Mouse (Mus musculus): Measurements from ENCODE around the gene Thrap3.
A peak's percentile ranks its signal among the peaks of the same experiment; 100 is the strongest.

Gene Thrap3

DNA sequence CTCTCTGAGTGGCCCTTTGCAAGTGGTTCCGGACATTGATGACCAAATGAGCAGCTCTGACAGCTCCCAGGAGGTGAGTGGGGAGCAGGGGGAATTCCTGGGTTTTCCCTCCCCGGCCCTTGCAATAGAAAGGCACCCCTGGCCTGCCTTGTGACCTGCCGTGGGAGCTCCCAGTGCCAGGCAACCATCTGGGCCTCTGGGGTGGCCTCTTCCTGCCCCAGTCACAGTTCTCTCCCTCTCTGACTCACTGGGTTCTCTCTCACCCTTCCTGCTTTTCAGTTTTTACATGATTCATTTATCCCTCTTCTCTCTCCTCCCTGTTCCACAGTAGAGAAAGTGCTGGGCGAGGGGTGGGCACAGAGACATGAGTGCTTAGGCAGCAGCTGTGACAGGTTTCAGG lies 64.8 kb downstream of the Thrap3 start:
- DNase-seq: no peak

DNA sequence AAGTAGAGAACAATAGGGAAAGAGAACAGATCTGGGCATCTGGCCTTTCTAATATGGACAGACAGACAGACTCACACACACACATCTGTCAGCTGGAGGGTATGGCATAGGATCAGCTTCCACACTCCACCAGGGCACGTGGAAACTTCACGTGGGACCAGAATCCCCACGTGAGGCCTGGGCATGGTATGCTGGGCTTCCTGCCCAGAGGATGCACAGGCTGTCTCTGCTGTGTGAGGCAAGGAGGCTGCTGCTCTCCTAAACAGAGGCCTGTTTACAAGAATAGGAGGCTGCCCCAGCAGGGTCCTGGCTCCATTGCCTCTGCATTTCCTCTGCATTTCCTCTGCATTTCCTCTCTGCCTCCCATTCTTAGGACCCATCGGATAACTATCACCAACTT lies 67.9 kb downstream of the Thrap3 start:
- DNase-seq: no peak

DNA sequence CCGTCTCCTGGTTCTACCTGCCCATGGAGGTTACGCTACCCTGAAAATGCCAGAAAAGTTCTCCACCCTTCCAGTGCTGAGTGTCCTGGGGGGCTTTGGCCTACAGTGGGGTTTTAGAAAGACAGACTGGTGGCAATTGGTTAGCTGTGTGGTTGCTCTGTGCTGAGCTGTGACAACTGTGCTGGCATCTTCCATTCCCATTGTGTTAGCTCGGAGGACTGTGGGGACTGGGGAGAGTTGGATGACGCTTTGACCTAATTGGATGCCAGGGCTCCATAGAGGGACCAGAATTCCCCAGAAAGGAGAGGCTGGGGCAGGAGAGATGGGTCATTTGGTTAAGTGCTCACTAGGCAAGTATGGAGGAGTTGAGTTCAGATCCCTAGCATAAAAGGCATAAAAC lies 68.3 kb downstream of the Thrap3 start:
- no peak for DNase-seq

DNA sequence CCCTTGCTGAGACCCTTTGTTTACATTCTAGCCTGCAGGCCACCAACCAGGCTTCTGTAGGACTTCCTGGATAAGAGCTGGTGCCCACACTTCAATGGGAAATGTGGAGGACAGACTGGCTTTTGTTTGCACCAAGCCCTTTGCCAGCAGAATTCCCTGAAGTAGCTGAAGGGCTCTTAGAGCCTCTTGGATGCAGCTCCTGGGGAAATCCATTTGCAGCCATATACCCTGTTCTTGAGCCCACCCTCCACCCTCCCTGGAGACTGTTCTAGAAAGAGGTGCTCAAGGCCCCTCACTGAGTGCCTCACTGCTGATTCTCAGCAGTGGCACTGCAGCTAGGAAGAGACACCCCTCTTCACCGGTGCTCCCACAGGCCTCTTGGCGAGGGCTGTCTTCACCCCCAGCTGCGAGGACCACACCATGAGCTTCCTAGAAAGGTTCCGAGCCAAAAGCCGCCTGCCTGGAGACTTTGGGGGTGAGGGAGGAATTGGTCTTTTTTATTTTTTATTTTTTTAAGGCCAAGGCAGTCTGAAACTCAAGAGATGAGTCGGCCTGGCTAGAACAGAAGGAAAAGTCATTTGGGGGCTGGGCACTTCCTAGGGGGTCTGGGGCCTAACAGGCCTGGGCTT lies 69.8 kb downstream of the Thrap3 start:
- DNase-seq: no peak

DNA sequence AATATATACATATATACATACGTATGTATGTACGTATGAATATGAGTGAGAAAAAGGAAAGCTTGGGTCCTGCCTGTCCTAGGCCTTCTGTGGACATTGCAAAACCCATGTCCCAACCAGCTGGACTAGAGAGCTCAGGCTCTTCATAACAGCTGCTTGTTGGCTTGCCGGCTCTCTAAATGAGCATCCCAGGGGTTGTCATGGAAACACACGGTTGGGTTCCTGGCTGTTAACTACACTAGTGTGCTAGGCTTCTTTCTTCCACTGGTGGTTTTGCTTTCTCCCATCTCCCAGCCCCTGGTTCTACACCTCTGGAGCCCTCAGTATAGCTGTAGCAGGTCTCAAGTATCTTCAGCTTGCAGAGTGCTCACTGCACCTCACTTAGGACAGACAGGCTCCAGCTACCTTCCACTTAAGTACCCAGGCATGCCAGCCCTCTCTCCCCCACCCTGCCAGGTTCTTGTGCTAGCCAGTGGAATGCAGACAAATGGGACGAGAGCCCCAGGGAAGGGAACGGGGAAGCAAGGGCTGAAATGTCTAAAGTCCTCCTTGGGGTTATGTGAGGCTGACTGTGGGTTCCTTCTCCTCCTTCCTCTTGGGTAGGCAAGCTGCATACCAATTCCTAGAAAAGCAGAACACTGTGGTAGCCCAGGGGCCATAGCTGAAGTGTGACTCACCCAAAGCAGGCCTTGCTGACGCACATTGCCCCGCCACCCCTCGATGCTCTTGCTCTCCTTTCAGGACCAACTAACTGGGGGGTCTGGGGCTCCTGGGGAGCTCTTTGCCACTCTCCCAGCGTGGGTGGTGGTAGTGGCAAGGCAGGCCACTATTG lies 71.1 kb downstream of the Thrap3 start:
- peak; percentile 41 for DNase-seq

DNA sequence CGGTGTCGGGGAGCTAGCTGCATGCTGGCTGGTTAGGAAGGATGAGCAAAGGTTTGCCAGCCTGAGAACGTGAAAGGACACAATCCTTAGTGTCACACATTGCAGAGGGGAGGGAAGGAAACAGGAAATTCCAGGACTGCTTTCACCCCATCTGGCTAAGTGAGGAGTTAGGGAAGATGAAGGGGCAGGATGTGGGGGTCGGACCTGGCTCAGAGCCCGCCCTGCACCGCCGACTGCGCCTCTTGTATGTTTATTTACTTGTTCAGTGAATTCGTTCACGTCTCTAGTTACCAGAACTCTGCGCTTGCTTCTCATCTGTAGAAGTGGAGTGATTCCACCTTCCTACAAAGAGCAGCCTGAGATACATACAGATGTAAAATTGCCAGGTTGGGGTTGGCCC lies 72.1 kb downstream of the Thrap3 start:
- DNase-seq: no peak

DNA sequence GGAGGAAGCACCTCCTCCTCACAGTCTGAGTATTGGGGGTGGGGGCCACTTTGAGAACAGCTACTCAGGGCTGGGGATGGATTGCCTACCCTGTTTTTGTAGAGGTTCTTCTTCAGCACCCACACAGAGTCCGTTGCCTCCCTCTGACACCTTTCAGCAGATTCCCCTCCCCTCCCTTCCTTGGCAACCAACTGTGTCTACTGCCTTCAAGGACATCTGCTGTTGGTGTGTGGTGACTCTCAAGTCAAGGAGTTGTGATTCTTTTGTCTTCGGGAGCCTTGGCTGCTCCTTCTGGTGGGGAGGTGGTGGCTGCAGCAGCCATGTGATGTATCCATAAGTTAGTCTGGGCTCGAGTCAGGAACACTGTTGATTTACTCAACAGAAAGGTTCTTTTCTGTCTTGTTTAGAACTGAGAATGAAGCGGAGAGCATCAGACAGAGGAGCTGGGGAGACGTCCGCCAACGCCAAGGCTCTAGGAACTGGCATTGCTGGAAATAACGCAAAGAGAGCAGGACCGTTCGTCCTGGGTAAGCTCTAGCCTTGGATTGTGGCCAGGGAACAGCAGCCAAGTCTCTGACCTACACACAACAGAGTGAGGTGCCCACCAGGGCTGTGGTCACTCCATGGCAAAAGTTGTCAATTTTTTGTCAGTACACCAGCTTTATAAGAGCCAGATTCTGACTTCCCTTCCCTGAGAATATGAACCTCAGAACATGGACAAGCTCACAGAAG lies 79.1 kb downstream of the Thrap3 start:
- no peak for DNase-seq

DNA sequence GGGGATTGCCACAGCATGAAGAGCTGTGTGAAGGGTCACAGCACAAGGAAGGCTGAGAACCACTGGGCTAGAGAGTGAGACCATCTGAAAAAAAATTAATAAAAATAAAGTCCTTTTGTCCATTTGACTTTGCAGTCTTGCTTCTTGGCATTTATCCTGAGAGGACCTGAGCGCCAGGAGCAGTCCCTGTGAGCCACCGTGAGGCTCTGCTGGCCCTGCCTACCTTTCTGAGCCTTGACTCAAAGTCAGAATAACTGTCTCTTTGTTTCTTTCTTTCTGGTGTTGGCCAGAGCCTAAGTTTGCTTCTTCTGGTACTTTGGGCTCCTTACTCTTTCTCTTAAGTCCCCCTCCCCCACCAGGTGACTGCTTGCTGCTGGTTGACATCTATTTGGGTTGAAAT lies 82.1 kb downstream of the Thrap3 start:
- no peak for DNase-seq

DNA sequence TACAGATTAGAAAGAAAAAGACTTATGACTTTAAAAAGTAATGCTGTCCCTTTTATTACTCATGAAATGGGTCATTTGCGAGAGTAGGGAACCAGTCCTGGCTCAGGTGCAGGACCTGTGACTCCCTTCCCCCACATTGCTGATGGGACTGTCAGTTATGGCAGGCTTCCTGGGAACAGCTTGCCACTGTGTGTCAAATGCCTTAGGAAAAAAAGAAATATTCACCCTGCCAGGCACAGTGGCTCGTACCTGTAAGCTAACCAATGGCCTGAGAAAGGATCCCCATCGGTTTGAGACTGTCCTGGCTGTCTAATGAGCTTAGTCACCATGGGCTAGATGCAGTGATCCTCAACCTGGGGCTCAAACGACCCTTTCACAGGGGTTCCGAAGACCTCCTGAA lies 82.5 kb downstream of the Thrap3 start:
- no peak for DNase-seq

DNA sequence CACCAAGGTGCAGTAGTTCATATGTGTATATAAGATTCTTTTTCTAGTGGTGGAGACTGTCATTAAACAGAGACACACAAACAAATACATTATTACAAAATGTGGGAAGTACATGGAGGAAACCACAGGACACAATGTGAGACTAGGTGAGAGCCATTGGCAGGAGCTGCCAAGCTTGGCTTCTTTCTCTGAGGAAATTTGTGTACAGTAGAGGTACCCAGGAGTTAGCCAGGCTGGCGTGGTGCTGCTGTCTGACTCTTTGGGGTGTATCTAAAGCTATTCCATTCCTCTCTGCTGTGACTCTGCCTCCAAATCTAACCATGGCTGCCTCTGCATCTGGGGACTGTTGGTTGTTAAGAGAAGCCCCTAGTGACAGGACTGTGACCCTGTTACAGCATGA lies 83.5 kb downstream of the Thrap3 start:
- DNase-seq: no peak

DNA sequence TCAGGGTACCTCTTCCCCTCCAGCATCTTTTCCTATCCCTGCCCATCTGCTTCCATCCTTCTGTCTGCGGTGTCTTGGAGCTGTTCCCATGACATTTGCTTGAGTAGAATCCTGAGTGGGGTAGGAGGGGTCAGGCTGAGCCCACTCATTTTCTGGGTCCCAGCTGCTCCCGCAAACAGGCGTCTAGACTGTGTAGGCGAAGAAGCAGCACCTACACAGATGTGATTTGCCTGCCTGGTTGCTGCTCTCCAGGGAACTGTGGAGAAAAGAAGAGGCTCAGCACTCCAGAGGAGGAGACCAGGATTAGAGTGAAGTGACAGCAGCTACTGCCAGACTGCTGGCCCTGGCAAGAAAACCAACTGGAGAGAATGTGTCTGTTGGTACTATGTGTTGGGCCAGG lies 83.9 kb downstream of the Thrap3 start:
- DNase-seq: no peak

DNA sequence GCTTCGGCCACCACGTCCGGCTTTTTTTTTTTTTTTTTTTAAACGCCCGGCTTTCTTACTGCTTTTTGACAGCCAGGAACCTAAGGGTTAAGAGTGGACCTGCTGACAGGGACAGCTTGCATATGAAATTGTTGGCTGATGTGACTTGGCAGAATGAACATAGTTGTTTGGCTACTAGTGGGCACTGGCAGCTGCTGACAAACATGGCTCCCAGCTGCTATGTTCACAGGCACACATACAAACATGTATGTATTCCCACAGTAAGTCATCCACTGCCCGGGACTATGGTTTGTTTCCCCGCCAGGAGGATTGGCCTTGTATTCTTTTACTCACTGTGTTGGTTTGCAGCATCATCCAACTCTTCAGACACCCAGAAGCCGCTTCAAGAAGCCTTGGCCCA lies 85.4 kb downstream of the Thrap3 start:
- DNase-seq: peak; percentile 21

DNA sequence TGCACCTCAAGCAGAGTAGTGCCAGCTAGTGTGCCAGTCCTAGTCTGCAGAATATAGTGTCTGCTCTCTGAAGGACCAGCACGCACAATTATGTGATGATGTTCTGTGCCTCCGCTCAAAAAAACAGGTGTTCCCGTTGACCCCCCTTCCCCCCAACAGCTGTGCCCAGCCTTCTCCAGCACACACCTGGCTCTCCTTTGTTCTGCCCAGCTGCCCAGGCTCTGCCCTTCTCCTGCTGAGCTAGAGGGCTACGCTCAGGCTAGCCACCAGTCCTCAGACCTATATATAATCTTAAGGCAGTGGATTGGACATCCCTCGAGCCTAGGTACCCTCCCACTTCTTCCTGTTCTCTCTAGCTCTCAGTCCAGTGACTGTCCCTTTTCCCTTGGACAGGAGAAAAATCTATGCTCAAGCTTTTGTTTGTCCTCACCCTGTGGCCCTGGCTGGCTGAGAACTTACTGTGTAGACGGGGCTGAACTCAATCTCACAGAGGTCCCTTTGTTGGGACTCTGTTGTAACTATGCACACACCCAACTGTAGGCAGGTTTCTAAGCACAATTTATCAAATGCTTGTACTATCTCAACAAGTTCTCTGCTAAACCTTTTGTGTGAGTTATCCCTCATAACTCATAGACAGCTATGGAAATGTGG lies 86.6 kb downstream of the Thrap3 start:
- no peak for DNase-seq

DNA sequence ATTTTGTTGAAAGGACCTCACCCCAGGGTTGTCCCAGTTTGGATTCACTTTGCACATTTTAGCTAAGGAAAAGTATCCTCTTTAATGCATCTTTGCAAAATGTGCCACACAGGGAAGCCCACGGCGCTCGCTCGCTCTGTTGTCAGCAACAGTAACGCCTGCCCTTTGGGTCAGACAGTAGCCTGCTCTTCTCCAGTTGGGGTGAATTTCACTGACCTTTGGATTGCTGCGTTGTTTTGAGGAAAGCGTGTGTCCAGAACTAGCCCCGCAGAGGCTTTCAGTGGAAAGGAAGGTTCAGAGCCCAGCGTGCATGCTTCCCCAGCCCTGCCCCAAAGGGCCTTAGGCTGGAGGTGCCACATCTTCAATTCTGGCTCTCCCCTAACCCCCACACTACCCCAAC lies 87.1 kb downstream of the Thrap3 start:
- no peak for DNase-seq

Measured in retina, postnatal 1 day (tissue).